Mouse (Mus musculus) megakaryocyte, embryonic 14.5 days (primary cell): Measurements from ENCODE around the gene Atp8b4.

Source experiments
- FLI1 ChIP-seq: IDR thresholded peaks from 2 replicates; pipeline ENCODE4 v1.6.1; 2012; ENCODE audit warnings: low read length, inconsistent platforms, mixed read lengths
- GATA1 ChIP-seq: IDR thresholded peaks from 3 replicates; pipeline ENCODE4 v1.6.1; 2012; ENCODE audit warnings: mixed read lengths, low read length, inconsistent platforms, borderline replicate concordance

GRCm38 (mm10) chr2:126304621-126305020 lies 195.9 kb downstream of the Atp8b4 start:
- TF ChIP-seq FLI1 (no peak), GATA1 (no peak)
